Mouse (Mus musculus) cerebellum, adult 9-11 months (tissue): ENCODE measurements around the gene Ptprk.

Source experiments
- DNase-seq: peaks from one replicate; pipeline ENCODE4 v3.0.0; 2022

Ptprk gene

DNA sequence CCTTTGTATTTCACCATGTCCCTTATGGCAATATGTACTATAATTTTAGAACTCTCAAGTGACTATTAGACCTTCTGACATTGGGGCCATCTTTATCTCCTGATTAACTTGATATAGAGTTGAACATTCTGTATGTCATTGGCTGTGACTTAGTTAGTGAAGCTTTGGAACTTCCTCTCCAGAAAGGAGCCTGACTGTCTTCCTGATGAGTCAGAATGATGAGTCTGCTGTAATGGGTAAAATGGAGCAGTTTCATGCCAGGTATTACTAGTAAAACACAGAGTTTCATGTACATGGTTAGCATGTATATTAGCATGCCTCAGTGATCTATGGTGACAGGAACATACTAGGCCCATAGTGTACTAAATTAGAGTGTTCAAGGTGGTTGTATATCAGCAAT, 229.2 kb downstream of the Ptprk start:
- no peak for DNase-seq

DNA sequence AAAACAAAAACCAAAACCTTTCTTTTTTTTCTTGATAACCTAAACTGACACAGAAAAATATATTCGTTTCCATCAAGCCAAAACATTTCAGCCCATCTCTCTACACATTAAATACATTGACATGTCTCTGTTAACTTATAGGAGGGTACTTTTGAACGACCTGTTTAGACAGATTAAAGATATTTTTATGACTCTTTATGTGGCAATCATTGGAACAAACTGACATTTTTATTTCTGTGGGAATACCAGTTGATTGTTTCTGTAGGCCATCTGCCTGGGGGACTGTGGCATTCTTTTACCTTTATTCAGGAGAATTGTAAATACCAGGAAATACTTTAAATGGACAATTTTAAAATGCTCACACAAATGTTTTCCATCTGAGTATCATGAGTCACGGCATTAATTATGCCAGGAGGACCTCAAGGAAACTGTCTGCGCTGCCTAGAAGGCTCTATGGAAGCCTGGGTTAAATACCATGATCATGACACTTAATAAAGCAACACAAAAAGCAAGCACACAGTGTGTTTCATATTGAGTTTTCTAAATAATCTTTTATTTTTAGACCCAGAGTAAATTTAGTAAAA, 229.8 kb downstream of the Ptprk start:
- DNase-seq = no peak

DNA sequence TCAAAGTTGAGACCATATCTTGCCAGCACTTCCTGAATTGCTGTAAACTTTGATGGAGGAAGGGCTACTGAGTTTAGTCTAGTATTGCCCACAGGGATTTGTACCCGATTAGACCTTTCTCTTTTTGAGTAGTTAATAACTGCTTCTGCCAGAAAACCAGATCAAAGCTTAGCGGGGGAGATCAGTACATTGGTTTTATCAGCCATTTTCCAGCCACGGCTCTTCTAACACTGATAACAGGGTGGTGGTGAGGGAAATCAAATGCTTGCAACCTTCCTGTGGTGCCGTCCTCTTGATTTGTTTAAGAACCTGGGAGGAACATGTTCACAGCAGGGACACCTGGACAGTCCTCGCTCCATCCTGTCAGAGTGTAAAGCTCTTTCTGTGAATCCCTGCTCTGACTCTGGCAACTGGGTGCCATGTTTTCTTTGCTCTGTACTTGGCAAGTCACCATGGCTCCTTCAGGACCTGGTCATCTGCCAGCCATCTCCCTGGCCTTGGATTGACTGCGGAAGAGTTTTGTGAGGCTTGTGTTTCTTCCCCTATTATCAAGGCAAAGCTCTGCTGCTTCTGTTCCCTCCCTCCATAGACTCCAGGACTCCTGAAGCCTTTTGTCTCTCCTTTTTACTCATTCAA, 231.9 kb downstream of the Ptprk start:
- peak; percentile 4 for DNase-seq

GRCm38 (mm10) chr10:28311369-28311768, 236.7 kb downstream of the Ptprk start:
- no peak for DNase-seq

DNA sequence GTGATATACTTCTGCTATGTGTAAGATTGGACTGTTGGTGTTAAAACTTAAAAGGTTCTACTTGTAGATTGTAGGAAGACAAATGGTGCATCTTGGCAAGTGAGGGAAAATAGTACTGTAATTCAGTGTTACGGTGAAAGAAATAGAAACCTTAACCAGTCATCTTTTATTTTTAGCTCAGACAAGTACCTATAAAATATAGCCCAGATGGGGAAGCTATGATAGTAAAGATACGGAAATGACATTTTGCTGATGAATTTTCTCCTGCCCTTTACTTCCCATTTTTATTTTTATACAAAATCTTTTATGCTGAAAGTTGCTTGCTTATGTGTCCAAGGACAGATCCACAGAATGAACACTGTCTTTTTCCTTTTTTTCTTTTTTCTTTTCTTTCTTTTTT, 248.4 kb downstream of the Ptprk start:
- DNase-seq = no peak

GRCm38 (mm10) chr10:28335232-28335631, 260.6 kb downstream of the Ptprk start:
- DNase-seq = no peak

DNA sequence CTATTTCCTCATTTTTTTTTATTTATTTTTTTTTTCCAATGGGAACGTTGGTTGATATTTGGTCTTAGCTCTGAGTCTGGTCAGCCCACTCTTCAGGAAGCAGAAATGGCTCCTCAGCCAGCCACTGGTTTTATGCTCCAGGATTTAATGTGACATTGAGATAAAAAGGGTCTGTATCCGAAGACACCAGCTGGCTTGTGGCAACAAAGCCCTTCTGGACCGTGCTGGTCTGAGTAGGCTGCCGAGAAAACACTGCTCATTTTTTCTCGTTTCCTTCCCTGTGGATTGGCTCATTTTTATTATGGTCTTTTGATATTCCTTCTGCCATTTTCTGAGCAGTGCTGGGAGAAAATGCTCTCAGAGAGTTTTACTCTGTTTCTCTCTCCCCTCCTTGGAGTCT, 263.9 kb downstream of the Ptprk start:
- DNase-seq = no peak

DNA sequence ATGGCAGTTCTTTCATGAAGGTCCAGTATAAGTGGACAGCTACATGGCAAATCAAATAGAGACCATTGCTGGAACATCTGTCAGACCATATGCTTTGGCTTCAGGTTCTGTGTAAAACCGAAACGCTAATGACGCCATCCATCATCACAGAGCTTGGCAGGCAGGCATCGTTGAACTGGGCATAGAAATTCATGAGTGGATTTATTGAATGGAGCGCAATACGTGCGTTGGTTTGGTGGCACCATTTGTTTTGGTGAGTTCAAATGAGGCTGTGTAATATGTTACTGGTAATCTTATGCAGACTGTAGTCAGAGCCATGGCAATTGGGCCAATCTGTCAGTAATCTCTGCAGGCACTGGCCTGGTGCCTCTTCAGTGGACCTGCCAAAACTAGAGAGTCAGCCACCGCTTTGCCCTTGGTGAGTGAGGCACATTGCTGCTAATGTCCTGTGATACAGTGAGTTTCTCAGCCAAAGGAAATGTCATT, 270.6 kb downstream of the Ptprk start:
- DNase-seq = peak; percentile 84

DNA sequence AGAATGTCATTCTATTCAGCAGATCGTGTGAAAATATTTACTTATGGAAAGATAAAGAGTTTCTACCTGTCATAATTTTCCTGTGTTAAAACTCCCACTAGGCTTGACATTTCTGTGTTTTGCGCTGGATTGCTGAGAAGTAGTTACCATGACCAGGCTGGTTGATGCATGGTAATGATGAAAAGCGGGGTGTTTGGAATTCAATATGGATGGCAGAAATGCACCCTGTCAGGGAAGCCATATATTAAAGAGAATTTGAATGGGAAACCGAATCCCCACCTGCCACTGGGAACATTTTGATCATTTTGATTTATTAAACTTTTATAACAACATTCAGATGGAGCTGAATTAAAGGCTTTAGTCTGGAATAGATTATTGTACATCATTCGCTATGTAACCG, 290.7 kb downstream of the Ptprk start:
- DNase-seq = no peak

DNA sequence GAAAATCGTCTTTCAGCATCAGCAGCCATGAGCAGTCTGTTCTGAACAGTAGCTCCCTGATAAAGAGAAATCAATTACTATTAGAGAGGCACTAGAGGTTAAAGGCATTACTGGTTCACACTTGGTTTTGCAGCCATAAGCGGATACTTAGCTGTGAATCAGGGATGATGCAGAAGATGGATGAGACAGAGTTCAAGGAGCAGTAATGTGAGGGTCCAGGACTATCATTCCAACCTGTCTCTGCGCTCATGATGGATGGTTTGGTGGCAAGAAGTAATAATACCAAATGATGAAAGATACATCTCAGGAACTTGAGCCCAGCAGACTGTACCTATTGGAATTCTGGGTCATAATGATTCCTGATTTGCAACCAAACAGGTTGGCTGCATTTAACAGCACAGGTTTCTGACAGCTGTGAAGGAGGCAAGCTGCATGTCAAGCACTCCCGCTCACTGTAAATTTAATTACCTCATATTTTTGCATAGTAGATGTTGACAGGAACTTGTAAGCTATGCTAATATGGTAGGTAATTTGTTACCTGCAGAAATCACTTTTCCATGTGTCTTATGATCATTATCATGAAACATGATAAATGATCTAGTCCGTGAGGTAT, 291.6 kb downstream of the Ptprk start:
- DNase-seq = no peak

DNA sequence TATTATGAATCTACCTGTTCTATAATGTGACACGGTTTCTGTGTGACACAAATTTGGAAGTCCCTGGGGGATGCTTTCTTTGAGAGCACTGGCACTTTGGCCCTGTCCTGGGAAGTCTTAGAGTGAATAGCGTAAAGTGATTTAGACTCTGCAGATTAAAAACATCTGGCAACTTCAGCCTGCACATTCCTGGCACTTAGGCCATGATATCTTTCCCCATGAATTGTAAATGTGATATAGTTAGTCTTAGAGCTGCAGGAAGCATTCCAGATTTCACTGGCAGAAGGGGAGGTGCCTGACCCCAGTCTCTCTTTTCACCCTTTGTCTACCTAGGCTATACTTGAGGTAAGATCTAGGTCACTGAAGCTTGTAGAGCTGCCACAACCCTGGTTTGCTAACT, 295.2 kb downstream of the Ptprk start:
- no peak for DNase-seq

DNA sequence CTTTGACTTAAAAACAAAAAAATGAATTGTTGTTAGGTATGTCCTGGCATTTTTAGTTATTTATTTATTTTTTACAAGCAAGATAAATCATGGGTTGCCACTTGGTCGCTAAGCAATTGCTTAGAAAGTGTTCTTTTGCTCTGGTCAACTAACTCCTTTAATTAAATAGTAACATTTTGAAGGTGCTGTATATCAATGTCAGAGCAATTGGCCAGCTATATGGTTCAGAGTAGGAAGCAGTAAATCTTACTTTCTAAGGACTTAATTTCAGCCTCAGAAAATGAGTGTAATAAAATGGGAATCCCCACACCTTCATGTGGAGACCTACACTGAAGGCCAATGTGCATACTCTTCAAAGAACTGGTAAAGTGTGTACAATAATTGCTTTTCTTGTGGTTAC, 300.3 kb downstream of the Ptprk start:
- DNase-seq = no peak

- DNase-seq = no peak
These were observed 305.3 kb downstream of the Ptprk start for GRCm38 (mm10) chr10:28379752-28380488.

GRCm38 (mm10) chr10:28387563-28388222, 313.1 kb downstream of the Ptprk start:
- no peak for DNase-seq

DNA sequence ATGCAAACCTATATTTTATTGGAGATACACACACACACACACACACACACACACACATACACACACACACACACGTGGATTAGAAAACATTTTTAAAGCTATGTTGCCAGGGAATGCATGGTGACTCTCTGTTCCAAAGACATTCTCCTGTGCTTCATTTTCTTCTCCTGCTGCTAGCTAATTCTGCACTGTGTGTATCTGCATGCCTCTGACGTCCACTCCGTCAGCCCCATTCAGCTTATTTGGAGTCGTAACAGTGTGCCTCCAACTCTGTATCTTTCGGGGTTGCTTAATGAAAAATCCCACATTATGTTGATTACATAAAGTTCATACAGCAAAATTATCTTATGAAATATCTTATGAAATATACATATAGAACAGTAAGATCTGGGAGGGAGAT, 316.5 kb downstream of the Ptprk start:
- no peak for DNase-seq

GRCm38 (mm10) chr10:28395610-28396519, 321.2 kb downstream of the Ptprk start:
- DNase-seq = no peak

DNA sequence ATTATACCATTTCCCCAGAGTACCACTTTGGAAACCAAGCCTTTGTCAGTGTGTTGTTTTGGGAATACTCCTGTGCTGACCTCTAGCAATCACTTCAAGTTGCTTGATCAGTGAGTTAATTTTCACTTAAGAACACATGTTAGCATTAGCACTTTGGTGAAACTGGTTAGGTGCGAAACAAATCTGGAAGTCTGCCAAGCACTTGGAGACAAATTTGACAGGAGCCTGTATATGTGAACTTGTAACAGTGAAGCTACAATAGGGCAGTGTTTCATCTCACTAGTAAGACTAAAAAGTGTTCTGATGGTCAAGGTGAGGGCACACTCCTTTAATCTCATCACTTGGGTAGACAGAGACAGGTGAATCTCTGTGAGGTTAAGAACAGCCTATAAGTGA, 321.9 kb downstream of the Ptprk start:
- no peak for DNase-seq

- DNase-seq = no peak
These were observed 327.2 kb downstream of the Ptprk start for GRCm38 (mm10) chr10:28401796-28402195.

DNA sequence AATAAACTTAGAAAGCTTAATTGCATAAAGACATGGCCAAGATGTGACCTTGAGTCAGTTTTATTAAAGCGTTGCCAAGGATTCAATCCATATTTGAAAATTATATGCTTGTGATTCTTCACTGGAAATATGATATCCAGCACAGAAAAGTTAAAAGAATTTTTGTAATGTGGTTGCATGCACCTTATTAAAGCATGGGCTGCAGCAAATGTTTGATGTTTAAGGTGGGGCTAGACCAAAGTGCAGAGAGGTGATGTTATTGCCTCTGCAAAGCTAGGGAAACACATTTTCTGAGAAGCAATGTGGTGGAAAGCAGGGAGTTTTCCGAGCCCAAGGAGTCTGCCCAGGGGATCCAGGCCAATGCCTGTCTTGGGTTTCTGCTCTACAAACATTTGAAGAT, 334.4 kb downstream of the Ptprk start:
- DNase-seq = no peak

- DNase-seq = no peak
These were observed 340.2 kb downstream of the Ptprk start for GRCm38 (mm10) chr10:28414823-28415222.

GRCm38 (mm10) chr10:28422622-28423021, 348.0 kb downstream of the Ptprk start:
- no peak for DNase-seq

GRCm38 (mm10) chr10:28425371-28425770, 350.8 kb downstream of the Ptprk start:
- DNase-seq = no peak
